Mouse (Mus musculus): ENCODE measurements around the gene Hoxa1. TPM values are rescaled to one million over a fixed set of nuclear protein-coding genes. Genes with fewer than 3 reads are reported as not detected.

Hoxa1 gene
- polyA plus RNA-seq, 1 experiment from 2014 or later: 1.6 TPM

GRCm38 (mm10) chr6:52201269-52201668 is 43.2 kb upstream of the Hoxa1 start:
- Histone ChIP-seq H3K36me3 (no peaks in the 10 kb centered on the region), H3K4me1 (peaks cover 24% of the 10 kb centered on the region), H3K4me3 (no peak overlapping the region), H3K27me3 (replicated peaks) (peaks cover 100% of the 10 kb centered on the region), H3K9ac (0 out of 2 replicates have a peak overlapping the region, but pooled peaks have one; percentile 15), H3K4me2 (peak overlapping the region; percentile 19), H3K27ac (replicated peaks) (no peak overlapping the region), H3K9me3 (no peaks in the 10 kb centered on the region)
- 44% methylated on average over 1 of the region's 1 CpGs for WGBS
- ATAC-seq (ENCODE audit: extremely low read depth, insufficient number of reproducible peaks, low FRiP score, low TSS enrichment): no peak

GRCm38 (mm10) chr6:52200751-52201250 is 42.7 kb upstream of the Hoxa1 start:
- ATAC-seq (ENCODE audit: extremely low read depth, insufficient number of reproducible peaks, low FRiP score, low TSS enrichment): no peak
- Histone ChIP-seq H3K36me3 (no peaks in the 10 kb centered on the region), H3K27me3 (replicated peaks) (peaks cover 100% of the 10 kb centered on the region), H3K9me3 (no peaks in the 10 kb centered on the region), H3K27ac (replicated peaks) (no peak overlapping the region), H3K4me2 (peak overlapping the region; percentile 19), H3K9ac (peak overlapping the region; percentile 34; the same call in 1 of the 2 replicates), H3K4me1 (peaks cover 24% of the 10 kb centered on the region), H3K4me3 (peak overlapping the region; percentile 13; the same call in 1 of the 2 replicates)
- WGBS: 17% methylated on average over 10 of the region's 10 CpGs

- 12% methylated on average over 30 of the region's 30 CpGs for WGBS
- peak overlapping the region; percentile 34 for H3K9ac ChIP-seq
- no peaks in the 10 kb centered on the region for H3K9me3 ChIP-seq
- H3K27ac ChIP-seq (replicated peaks): no peak overlapping the region
- ATAC-seq (ENCODE audit: extremely low read depth, insufficient number of reproducible peaks, low FRiP score, low TSS enrichment): no peak
- no peaks in the 10 kb centered on the region for H3K36me3 ChIP-seq
- H3K27me3 ChIP-seq (replicated peaks): peaks cover 100% of the 10 kb centered on the region
- H3K4me3 ChIP-seq: peak overlapping the region; percentile 13; the same call in 1 of the 2 replicates
- peak overlapping the region; percentile 17 for H3K4me2 ChIP-seq
- H3K4me1 ChIP-seq: peaks cover 21% of the 10 kb centered on the region
These were observed 42.1 kb upstream of the Hoxa1 start for GRCm38 (mm10) chr6:52200073-52200750.

GRCm38 (mm10) chr6:52197271-52197670 is 39.2 kb upstream of the Hoxa1 start:
- Histone ChIP-seq H3K27me3 (replicated peaks) (peaks cover 100% of the 10 kb centered on the region), H3K4me1 (peaks cover 7% of the 10 kb centered on the region; the same call in 1 of the 2 replicates), H3K9me3 (no peaks in the 10 kb centered on the region), H3K4me2 (peak overlapping the region; percentile 13; the same call in 1 of the 2 replicates), H3K4me3 (no peak overlapping the region), H3K36me3 (no peaks in the 10 kb centered on the region), H3K9ac (no peak overlapping the region), H3K27ac (replicated peaks) (no peak overlapping the region)
- WGBS: under 1% methylated on average over 10 of the region's 10 CpGs
- ATAC-seq (ENCODE audit: extremely low read depth, insufficient number of reproducible peaks, low FRiP score, low TSS enrichment): no peak

- Histone ChIP-seq H3K27ac (replicated peaks) (no peak overlapping the region), H3K4me2 (peak overlapping the region; percentile 13; the same call in 1 of the 2 replicates), H3K27me3 (replicated peaks) (peaks cover 100% of the 10 kb centered on the region), H3K4me1 (peaks cover 12% of the 10 kb centered on the region; the same call in 1 of the 2 replicates), H3K36me3 (no peaks in the 10 kb centered on the region), H3K4me3 (no peak overlapping the region), H3K9ac (no peak overlapping the region), H3K9me3 (no peaks in the 10 kb centered on the region)
- 3% methylated on average over 9 of the region's 9 CpGs for WGBS
- ATAC-seq (ENCODE audit: extremely low read depth, insufficient number of reproducible peaks, low FRiP score, low TSS enrichment): no peak
These were observed 38.7 kb upstream of the Hoxa1 start for GRCm38 (mm10) chr6:52196811-52197210.

- no peak overlapping the region for H3K4me3 ChIP-seq
- peaks cover 20% of the 10 kb centered on the region for H3K4me1 ChIP-seq
- H3K36me3 ChIP-seq: no peaks in the 10 kb centered on the region
- no peak for ATAC-seq (ENCODE audit: extremely low read depth, insufficient number of reproducible peaks, low FRiP score, low TSS enrichment)
- 4% methylated on average over 10 of the region's 10 CpGs for WGBS
- H3K27me3 ChIP-seq (replicated peaks): peaks cover 99% of the 10 kb centered on the region
- no peak overlapping the region for H3K9ac ChIP-seq
- no peak overlapping the region for H3K4me2 ChIP-seq
- H3K9me3 ChIP-seq: no peaks in the 10 kb centered on the region
- H3K27ac ChIP-seq (replicated peaks): no peak overlapping the region
These were observed 36.6 kb upstream of the Hoxa1 start for GRCm38 (mm10) chr6:52194690-52195089.

GRCm38 (mm10) chr6:52191860-52192550 is 33.9 kb upstream of the Hoxa1 start:
- Histone ChIP-seq H3K27me3 (replicated peaks) (peaks cover 99% of the 10 kb centered on the region), H3K27ac (replicated peaks) (peak overlapping the region; percentile 42), H3K9ac (peak overlapping the region; percentile 75), H3K4me3 (peak overlapping the region; percentile 59), H3K9me3 (no peaks in the 10 kb centered on the region), H3K4me1 (peaks cover 20% of the 10 kb centered on the region), H3K36me3 (no peaks in the 10 kb centered on the region), H3K4me2 (peak overlapping the region; percentile 78)
- WGBS: 1% methylated on average over 37 of the region's 55 CpGs
- no peak for ATAC-seq (ENCODE audit: extremely low read depth, insufficient number of reproducible peaks, low FRiP score, low TSS enrichment)

GRCm38 (mm10) chr6:52190906-52191810 is 33.0 kb upstream of the Hoxa1 start, which contains the start of gene Hoxa4:
Gene Hoxa4 (minus strand): TSS chr6:52191753.
- H3K4me1 ChIP-seq: peaks cover 15% of the 10 kb centered on the region
- ATAC-seq (ENCODE audit: extremely low read depth, insufficient number of reproducible peaks, low FRiP score, low TSS enrichment): no peak
- H3K36me3 ChIP-seq: no peaks in the 10 kb centered on the region
- H3K4me3 ChIP-seq: peak within 1 kb of the TSS; percentile 59
- no peaks in the 10 kb centered on the region for H3K9me3 ChIP-seq
- H3K27ac ChIP-seq (replicated peaks): peak within 1 kb of the TSS; percentile 67
- peaks cover 99% of the 10 kb centered on the region for H3K27me3 ChIP-seq (replicated peaks)
- peak within 1 kb of the TSS; percentile 78 for H3K4me2 ChIP-seq
- peak within 1 kb of the TSS; percentile 80 for H3K9ac ChIP-seq
- WGBS: 2% methylated on average over 79 of the region's 102 CpGs

GRCm38 (mm10) chr6:52190410-52190809 is 32.3 kb upstream of the Hoxa1 start:
- Histone ChIP-seq H3K9ac (peak overlapping the region; percentile 80), H3K4me2 (peak overlapping the region; percentile 78), H3K4me1 (peaks cover 15% of the 10 kb centered on the region), H3K27me3 (replicated peaks) (peaks cover 99% of the 10 kb centered on the region), H3K36me3 (no peaks in the 10 kb centered on the region), H3K9me3 (no peaks in the 10 kb centered on the region), H3K4me3 (peak overlapping the region; percentile 59), H3K27ac (replicated peaks) (peak overlapping the region; percentile 67; the same call in 1 of the 2 replicates)
- WGBS: under 1% methylated on average over 23 of the region's 23 CpGs
- no peak for ATAC-seq (ENCODE audit: extremely low read depth, insufficient number of reproducible peaks, low FRiP score, low TSS enrichment)

- Histone ChIP-seq H3K9me3 (no peaks in the 10 kb centered on the region), H3K27ac (replicated peaks) (peak overlapping the region; percentile 42), H3K4me2 (peak overlapping the region; percentile 78), H3K9ac (peak overlapping the region; percentile 80), H3K36me3 (no peaks in the 10 kb centered on the region), H3K4me1 (peaks cover 15% of the 10 kb centered on the region), H3K4me3 (peak overlapping the region; percentile 59), H3K27me3 (replicated peaks) (peaks cover 99% of the 10 kb centered on the region)
- 8% methylated on average over 8 of the region's 8 CpGs for WGBS
- no peak for ATAC-seq (ENCODE audit: extremely low read depth, insufficient number of reproducible peaks, low FRiP score, low TSS enrichment)
These were observed 31.8 kb upstream of the Hoxa1 start for GRCm38 (mm10) chr6:52189909-52190308.

All from heart, embryonic 13.5 days (tissue).